Mouse (Mus musculus) v-Abl transformed pro-B cells (cell line): ENCODE results near the gene Acacb.

Experiments used
- in situ Hi-C, 2 experiments: fragments of 400-800 bp; cut with MboI; formaldehyde crosslinking; loops; one replicate each; pipeline ENCODE4 v1.15.1; 2025; ENCODE audit not compliant: unreplicated experiment in 2 of 2

Acacb gene

GRCm38 (mm10) chr5:114296693-114297631, 150.6 kb downstream of the Acacb start:
- in situ Hi-C loops: loop anchor here (10.0 to 25.0 kb wide), 2 partner anchors 610 to 932 kb away; no protein-coding TSS in a partner anchor

DNA sequence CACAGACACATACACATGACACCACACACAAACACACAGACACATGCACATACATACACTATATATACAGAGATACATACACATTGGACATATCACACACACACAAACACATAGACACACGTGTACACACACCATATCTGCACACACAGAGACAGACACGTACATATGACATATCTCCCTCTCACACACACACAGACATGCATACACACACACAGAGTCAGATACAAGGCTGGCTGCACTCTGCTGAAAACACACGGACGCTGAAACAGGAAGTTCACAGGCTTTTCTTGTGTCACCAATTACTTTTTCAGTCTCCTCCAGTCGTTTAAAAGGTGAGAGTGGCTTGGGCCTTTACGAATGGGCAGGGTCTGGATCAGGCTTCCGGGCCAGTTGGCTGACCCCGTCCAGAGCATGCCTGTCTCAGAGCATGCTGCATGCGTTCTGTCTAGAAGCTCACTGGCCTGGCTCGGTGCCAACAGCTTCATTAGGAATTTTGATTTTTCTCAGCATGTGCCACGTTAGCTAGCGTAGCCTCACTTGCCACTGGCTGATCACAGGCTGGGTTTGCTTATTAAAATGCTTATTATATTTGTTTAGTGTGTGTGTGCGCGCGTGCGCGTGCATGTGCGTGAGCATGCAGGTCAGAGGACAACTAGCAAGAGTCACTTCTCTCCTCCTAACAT, 152.0 kb downstream of the Acacb start:
- in situ Hi-C loops: loop anchor here (10.0 to 25.0 kb wide), 2 partner anchors 611 to 934 kb away; no protein-coding TSS in a partner anchor

- in situ Hi-C loops: loop anchor here (10.0 to 25.0 kb wide), 2 partner anchors 612 to 935 kb away; no protein-coding TSS in a partner anchor
Measured at GRCm38 (mm10) chr5:114299156-114299855, 153.0 kb downstream of the Acacb start.

DNA sequence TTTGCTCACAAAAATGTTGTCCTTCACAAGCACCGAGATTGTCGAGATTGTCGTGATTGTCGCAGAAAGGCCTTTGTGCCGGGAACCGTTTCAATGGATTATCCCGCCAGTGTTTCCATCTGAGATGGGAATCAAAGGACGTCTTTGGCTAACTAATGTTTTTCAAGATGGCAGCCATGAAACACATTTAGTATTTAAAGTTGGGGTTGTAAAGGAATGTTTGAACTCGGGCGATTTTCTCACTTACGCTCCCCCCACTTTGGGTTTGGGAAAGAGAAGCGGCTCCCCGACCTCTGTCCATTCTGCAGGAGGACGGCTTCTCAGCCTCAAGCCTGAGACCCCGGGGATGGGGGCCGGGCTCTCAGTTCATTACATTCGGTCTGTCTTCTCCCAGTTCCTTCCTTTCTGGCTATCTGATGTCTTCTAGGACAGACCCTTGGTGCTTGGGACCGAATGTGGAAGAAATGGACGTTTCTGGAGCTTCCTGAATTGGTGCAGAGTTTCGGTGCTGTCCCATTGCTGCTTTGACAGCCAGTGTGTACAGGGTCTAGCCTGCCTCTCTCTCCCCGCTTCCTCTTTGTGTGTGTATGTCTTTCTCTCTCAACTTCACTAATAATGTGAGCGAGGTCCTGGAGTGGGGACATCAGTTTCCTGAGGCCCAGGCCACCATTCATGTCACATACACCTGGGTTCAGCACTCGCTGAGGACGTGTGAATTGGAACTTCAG, 153.7 kb downstream of the Acacb start:
- in situ Hi-C loops: loop anchor here (10.0 to 25.0 kb wide), 5 partner anchors 245 to 935 kb away; no protein-coding TSS in a partner anchor
